Mouse (Mus musculus): Measurements from ENCODE around the gene Sec23ip. TPM values are rescaled to one million over a fixed set of nuclear protein-coding genes. Genes with fewer than 3 reads are reported as not detected.
"Not testable (repeated sequence)": the region's sequence is repeated elsewhere in the genome, so short reads cannot be mapped to it uniquely, and the experiment has no call there.

The Sec23ip gene
- polyA plus RNA-seq (2016; fragmentation: Nextera tagmentation; extraction: Ambion mirVana) = 36.9 and 39.1 TPM in 2 replicates

DNA sequence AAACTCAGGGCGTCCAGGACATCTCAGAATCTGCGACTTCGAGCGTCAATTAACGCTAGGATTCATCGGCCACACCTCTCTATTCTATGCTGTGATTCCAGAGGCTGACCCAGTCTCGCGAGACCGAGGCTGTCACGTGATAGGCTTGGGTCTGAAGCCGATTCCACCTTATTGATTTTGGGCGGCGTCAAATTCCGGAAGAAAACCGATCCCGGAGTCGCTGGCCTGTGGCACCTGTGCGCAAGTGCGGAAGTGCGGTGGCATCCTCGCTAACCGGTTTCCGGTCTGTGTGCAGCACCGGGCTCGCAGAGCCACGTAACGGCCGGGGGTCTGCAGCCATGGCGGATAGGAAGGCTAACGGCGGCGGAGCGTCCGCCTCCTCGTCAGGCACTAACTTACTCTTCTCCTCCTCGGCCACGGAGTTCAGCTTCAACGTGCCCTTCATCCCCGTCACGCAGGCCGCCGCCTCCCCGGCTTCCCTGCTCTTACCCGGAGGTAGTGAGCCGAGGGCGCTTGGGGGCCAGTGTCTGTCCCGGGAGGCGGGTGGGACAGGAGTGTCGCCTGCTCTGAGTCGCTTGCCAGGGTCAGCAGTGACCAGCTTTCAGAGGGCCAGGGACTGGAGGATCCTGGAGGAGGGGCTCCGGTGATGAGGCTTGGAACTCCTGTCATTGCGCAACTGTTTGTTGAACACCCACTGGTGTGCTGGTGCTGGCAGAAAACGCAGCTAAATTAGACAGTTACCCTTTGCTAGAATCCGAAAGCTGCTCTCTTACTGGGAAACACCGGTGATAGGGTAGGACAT is at the start of gene Sec23ip:
Sec23ip (plus strand) TSS at position 260 of the 802 bp plus-strand sequence.
- peak within 1 kb of the TSS; percentile 75 for H3K27ac ChIP-seq (ENCODE audit: poor library complexity, severe bottlenecking)
- peaks cover 40% of the 10 kb centered on the region for H3K4me1 ChIP-seq (replicated peaks)
- H3K4me3 ChIP-seq = peak within 1 kb of the TSS; percentile 99
- H3K9me3 ChIP-seq (replicated peaks) = no peaks in the 10 kb centered on the region
- WGBS = under 1% methylated on average over 55 of the region's 55 CpGs
- H3K36me3 ChIP-seq = peaks cover 6% of the 10 kb centered on the region
- peak; percentile 84 for ATAC-seq (ENCODE audit: insufficient number of reproducible peaks, low FRiP score)
- 0 out of 2 replicates have a peak, but pooled peaks cover 8% of the 10 kb centered on the region for H3K27me3 ChIP-seq (replicated peaks)
- peak within 1 kb of the TSS; percentile 93 for H3K4me2 ChIP-seq
- H3K9ac ChIP-seq = peak within 1 kb of the TSS; percentile 87

DNA sequence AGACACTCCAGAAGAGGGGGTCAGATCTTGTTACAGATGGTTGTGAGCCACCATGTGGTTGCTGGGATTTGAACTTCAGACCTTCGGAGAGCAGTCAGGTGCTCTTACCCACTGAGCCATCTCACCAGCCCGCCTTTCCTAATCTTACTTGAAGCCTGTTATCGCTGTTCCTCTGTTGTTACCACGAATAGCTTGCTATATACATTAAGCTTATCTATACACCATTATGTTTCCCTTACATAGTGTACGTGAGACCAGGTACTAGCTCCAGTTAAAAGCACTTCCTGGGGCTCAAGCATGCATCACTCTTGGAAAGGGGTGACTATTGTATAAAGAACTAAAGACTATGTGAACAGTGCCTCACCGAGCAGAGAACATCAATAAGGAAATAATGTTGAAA is 44.8 kb upstream of the Sec23ip start:
- not testable (repeated sequence) for H3K9me3 ChIP-seq (replicated peaks); H3K27me3 ChIP-seq (replicated peaks); H3K4me3 ChIP-seq; ATAC-seq (ENCODE audit: insufficient number of reproducible peaks, low FRiP score); H3K27ac ChIP-seq (ENCODE audit: poor library complexity, severe bottlenecking); H3K4me1 ChIP-seq (replicated peaks); H3K4me2 ChIP-seq; H3K9ac ChIP-seq
- H3K36me3 ChIP-seq = peaks cover 76% of the 10 kb centered on the region
- 68% methylated on average over 6 of the region's 6 CpGs for WGBS

DNA sequence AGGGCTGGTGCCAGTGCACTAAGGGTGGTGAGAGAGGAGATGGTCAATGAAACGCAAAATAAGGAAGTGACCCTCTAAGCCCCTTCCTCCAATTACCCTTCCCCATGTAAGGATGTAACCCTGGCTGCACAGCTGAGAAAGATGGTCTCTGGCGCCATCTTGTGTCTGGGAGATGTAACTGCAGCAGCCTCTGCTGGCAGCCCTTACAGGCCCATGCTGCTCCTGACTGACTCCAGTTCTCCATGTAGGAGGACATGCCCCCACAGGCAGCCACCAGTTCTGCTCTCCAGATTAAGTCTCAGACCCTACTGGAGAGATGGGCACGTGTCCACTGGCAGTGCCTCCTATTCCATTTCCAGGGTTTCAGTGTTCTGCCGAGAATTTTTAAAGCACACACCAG is 39.0 kb upstream of the Sec23ip start:
- Histone ChIP-seq H3K27me3 (replicated peaks) (no peaks in the 10 kb centered on the region), H3K4me2 (no peak overlapping the region), H3K4me1 (replicated peaks) (no peaks in the 10 kb centered on the region), H3K36me3 (peaks cover 97% of the 10 kb centered on the region), H3K9me3 (replicated peaks) (no peaks in the 10 kb centered on the region), H3K27ac (ENCODE audit: poor library complexity, severe bottlenecking) (no peak overlapping the region), H3K4me3 (no peak overlapping the region), H3K9ac (no peak overlapping the region)
- 21% methylated on average over 4 of the region's 4 CpGs for WGBS
- ATAC-seq (ENCODE audit: insufficient number of reproducible peaks, low FRiP score) = peak; percentile 63; the same call in 1 of the 2 replicates

DNA sequence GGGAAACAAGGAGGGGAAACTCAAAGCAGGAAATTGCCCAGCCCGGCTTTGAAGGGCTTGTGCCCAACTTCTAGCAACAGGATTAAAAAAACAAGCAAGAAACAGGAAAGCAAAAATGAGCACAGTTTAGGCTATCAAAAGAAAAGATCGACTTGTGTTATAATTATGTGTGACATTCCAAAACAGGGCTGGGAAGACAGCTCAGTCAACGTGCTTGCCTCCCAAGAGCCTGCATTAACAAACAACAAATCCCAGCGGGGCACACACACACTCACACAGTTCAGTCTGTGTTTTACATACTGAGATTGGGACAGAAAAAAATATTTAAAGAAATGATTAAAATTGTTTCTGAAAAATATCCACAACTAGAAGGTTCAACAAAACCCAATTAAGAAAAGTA is 26.8 kb upstream of the Sec23ip start:
- Histone ChIP-seq H3K4me1 (replicated peaks) (peaks cover 5% of the 10 kb centered on the region; the same call in 1 of the 2 replicates), H3K9me3 (replicated peaks) (no peaks in the 10 kb centered on the region), H3K9ac (no peak overlapping the region), H3K4me3 (no peak overlapping the region), H3K27ac (ENCODE audit: poor library complexity, severe bottlenecking) (no peak overlapping the region), H3K27me3 (replicated peaks) (no peaks in the 10 kb centered on the region), H3K36me3 (peaks cover 82% of the 10 kb centered on the region), H3K4me2 (no peak overlapping the region)
- no peak for ATAC-seq (ENCODE audit: insufficient number of reproducible peaks, low FRiP score)
- WGBS = 68% methylated on average over 4 of the region's 4 CpGs

DNA sequence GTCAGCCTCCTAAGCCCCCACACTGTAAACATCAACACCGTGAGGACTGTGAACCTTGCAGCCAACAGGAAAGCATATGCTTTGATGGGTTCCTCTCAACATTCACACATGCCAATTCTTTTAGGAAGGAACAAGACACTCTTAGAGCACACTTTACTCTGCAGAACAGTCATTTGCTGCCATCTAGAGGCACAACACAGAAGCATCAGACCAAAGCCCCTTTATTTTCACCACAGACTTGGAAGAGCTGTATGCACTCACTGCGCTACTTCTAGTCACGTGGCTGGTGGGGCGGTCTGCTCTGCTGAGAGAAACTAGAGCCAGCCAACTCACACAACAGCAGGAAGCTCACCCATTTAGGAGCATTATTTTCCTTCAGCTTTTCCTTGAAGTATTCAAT is 20.0 kb upstream of the Sec23ip start:
- Histone ChIP-seq H3K9ac (no peak overlapping the region), H3K9me3 (replicated peaks) (no peaks in the 10 kb centered on the region), H3K36me3 (peaks cover 31% of the 10 kb centered on the region), H3K4me3 (no peak overlapping the region), H3K27me3 (replicated peaks) (no peaks in the 10 kb centered on the region), H3K27ac (ENCODE audit: poor library complexity, severe bottlenecking) (no peak overlapping the region), H3K4me1 (replicated peaks) (peaks cover 24% of the 10 kb centered on the region), H3K4me2 (no peak overlapping the region)
- WGBS = 36% methylated on average over 4 of the region's 4 CpGs
- peak; percentile 85 for ATAC-seq (ENCODE audit: insufficient number of reproducible peaks, low FRiP score)

- no peak overlapping the region for H3K9ac ChIP-seq
- peaks cover 24% of the 10 kb centered on the region for H3K4me1 ChIP-seq (replicated peaks)
- H3K9me3 ChIP-seq (replicated peaks) = no peaks in the 10 kb centered on the region
- no peak overlapping the region for H3K4me3 ChIP-seq
- 0 out of 2 replicates have a peak, but pooled peaks have one; percentile 9 for ATAC-seq (ENCODE audit: insufficient number of reproducible peaks, low FRiP score)
- 84% methylated on average over 9 of the region's 9 CpGs for WGBS
- peak overlapping the region; percentile 18; the same call in 1 of the 2 replicates for H3K27ac ChIP-seq (ENCODE audit: poor library complexity, severe bottlenecking)
- no peaks in the 10 kb centered on the region for H3K27me3 ChIP-seq (replicated peaks)
- no peak overlapping the region for H3K4me2 ChIP-seq
- peaks cover 28% of the 10 kb centered on the region for H3K36me3 ChIP-seq
These were observed 19.6 kb upstream of the Sec23ip start for GRCm38 (mm10) chr7:128725189-128725588.

GRCm38 (mm10) chr7:128726999-128727398 is 17.7 kb upstream of the Sec23ip start:
- no peak for ATAC-seq (ENCODE audit: insufficient number of reproducible peaks, low FRiP score)
- Histone ChIP-seq H3K36me3 (peaks cover 15% of the 10 kb centered on the region), H3K4me1 (replicated peaks) (peaks cover 32% of the 10 kb centered on the region), H3K9ac (no peak overlapping the region), H3K4me3 (no peak overlapping the region), H3K27ac (ENCODE audit: poor library complexity, severe bottlenecking) (no peak overlapping the region), H3K27me3 (replicated peaks) (no peaks in the 10 kb centered on the region), H3K9me3 (replicated peaks) (no peaks in the 10 kb centered on the region), H3K4me2 (no peak overlapping the region)
- 76% methylated on average over 10 of the region's 10 CpGs for WGBS

DNA sequence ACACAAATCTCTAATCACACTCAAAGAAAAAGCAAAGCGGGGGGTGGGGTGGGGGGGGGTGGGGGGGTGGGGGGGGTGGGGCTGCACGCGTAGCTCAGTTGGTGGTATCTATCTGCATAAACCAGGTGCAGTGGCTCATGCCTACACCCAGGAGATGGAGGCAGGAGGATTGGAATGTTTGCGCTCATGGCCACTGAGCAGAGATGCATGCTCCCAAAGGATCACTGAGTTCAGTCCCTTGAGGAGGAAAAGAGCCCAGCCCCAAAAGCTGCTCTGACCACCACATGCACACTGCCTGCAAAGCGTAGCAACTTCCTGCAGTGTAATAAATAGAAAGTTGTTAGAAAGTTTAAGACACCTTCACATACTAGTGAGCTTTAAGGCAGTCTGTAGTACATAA is 17.0 kb upstream of the Sec23ip start:
- Histone ChIP-seq H3K9ac (no peak overlapping the region), H3K27me3 (replicated peaks) (no peaks in the 10 kb centered on the region), H3K9me3 (replicated peaks) (no peaks in the 10 kb centered on the region), H3K4me3 (no peak overlapping the region), H3K27ac (ENCODE audit: poor library complexity, severe bottlenecking) (no peak overlapping the region), H3K4me2 (no peak overlapping the region), H3K36me3 (peaks cover 12% of the 10 kb centered on the region), H3K4me1 (replicated peaks) (peaks cover 32% of the 10 kb centered on the region)
- ATAC-seq (ENCODE audit: insufficient number of reproducible peaks, low FRiP score) = no peak
- WGBS = 54% methylated on average over 5 of the region's 5 CpGs

- H3K27ac ChIP-seq (ENCODE audit: poor library complexity, severe bottlenecking) = no peak overlapping the region
- ATAC-seq (ENCODE audit: insufficient number of reproducible peaks, low FRiP score) = no peak
- H3K4me3 ChIP-seq = no peak overlapping the region
- 85% methylated on average over 10 of the region's 10 CpGs for WGBS
- peaks cover 32% of the 10 kb centered on the region for H3K4me1 ChIP-seq (replicated peaks)
- H3K4me2 ChIP-seq = no peak overlapping the region
- no peak overlapping the region for H3K9ac ChIP-seq
- H3K36me3 ChIP-seq = peaks cover 5% of the 10 kb centered on the region; the same call in 1 of the 2 replicates
- H3K9me3 ChIP-seq (replicated peaks) = no peaks in the 10 kb centered on the region
- no peaks in the 10 kb centered on the region for H3K27me3 ChIP-seq (replicated peaks)
These were observed 16.0 kb upstream of the Sec23ip start for GRCm38 (mm10) chr7:128728738-128729137.

DNA sequence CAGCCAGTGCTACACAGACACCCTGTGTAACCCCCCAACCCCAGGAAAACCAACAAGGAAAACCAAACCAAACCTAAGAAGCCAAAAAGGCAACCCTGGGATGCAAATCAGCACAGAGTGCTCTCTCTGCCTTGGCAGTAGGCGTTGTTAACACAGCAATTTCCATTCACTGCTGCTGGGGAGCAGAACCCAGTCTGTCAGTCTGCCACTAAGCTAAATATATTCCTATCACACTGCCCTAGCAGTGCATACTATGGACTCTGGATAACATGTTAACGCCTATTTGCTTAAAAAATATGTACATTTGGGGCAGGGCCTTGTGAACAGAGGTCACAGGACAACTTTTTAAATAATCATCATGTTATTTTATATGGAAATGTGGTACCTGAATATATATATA is 13.2 kb upstream of the Sec23ip start:
- no peak for ATAC-seq (ENCODE audit: insufficient number of reproducible peaks, low FRiP score)
- no peak overlapping the region for H3K27ac ChIP-seq (ENCODE audit: poor library complexity, severe bottlenecking)
- 36% methylated on average over 2 of the region's 2 CpGs for WGBS
- H3K4me1 ChIP-seq (replicated peaks) = peaks cover 23% of the 10 kb centered on the region
- H3K36me3 ChIP-seq = peaks cover 8% of the 10 kb centered on the region; the same call in 1 of the 2 replicates
- no peak overlapping the region for H3K4me3 ChIP-seq
- no peak overlapping the region for H3K4me2 ChIP-seq
- no peak overlapping the region for H3K9ac ChIP-seq
- no peaks in the 10 kb centered on the region for H3K27me3 ChIP-seq (replicated peaks)
- no peaks in the 10 kb centered on the region for H3K9me3 ChIP-seq (replicated peaks)

DNA sequence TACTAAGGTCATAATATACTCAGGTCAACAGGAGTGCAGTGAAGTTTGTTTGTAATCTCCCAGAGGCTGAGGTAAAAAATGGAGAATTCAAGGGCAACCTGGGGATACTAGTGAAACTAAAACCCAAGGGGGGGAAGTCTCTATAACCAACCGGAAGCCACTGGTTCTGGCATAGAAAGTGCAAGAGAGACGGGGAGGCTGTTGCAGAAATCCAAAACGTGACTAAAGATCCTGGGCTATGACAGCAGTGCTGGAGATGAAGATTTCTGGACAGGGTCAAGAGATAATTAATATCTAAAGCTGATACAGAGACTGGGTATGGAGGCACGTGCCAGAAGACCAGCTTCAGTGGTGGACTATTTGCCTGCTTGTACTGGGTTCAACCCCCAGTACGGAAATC is 6.7 kb upstream of the Sec23ip start:
- H3K36me3 ChIP-seq = peaks cover 8% of the 10 kb centered on the region; the same call in 1 of the 2 replicates
- H3K27me3 ChIP-seq (replicated peaks) = 0 out of 2 replicates have a peak, but pooled peaks cover 8% of the 10 kb centered on the region
- ATAC-seq (ENCODE audit: insufficient number of reproducible peaks, low FRiP score) = no peak
- peaks cover 27% of the 10 kb centered on the region for H3K4me1 ChIP-seq (replicated peaks)
- no peak overlapping the region for H3K27ac ChIP-seq (ENCODE audit: poor library complexity, severe bottlenecking)
- WGBS = 60% methylated on average over 5 of the region's 5 CpGs
- H3K9ac ChIP-seq = no peak overlapping the region
- H3K4me2 ChIP-seq = peak overlapping the region; percentile 92
- H3K4me3 ChIP-seq = peak overlapping the region; percentile 87
- no peaks in the 10 kb centered on the region for H3K9me3 ChIP-seq (replicated peaks)
